Mouse (Mus musculus): ENCODE data around the gene Mrps2. TPM values are rescaled to one million over a fixed set of nuclear protein-coding genes. Genes with fewer than 3 reads are reported as not detected.

Gene Mrps2
- polyA plus RNA-seq, 1 experiment from 2014 or later, result 66.4 TPM

Other genes starting within 250 kb of the Mrps2 start
- gene Ppp1r26, start 21.3 kb upstream of the Mrps2 start, polyA plus RNA-seq (2014; fragmentation: Nextera tagmentation; extraction: Ambion mirVana), result 3.4 and 4.3 TPM in 2 replicates
- 3.2 and 3.4 TPM in 2 replicates for gene 1700007K13Rik, start 1.7 kb upstream of the Mrps2 start, polyA plus RNA-seq (2014; fragmentation: Nextera tagmentation; extraction: Ambion mirVana)
- 0.38 and 1.1 TPM in 2 replicates for gene Gbgt1, start 28.8 kb downstream of the Mrps2 start, polyA plus RNA-seq (2014; fragmentation: Nextera tagmentation; extraction: Ambion mirVana)
- gene Gm10134, start 38.0 kb downstream of the Mrps2 start, polyA plus RNA-seq (2014; fragmentation: Nextera tagmentation; extraction: Ambion mirVana), result 0.73 TPM in 1 of 2 replicates, not detected in the other
- gene Ralgds, start 45.1 kb downstream of the Mrps2 start, polyA plus RNA-seq (2014; fragmentation: Nextera tagmentation; extraction: Ambion mirVana), result 55.9 and 63.0 TPM in 2 replicates
- gene Cel, start 95.3 kb downstream of the Mrps2 start, polyA plus RNA-seq (2014; fragmentation: Nextera tagmentation; extraction: Ambion mirVana), result not detected in 2 replicates
- 38.1 and 38.2 TPM in 2 replicates for gene Gtf3c5, start 115.7 kb downstream of the Mrps2 start, polyA plus RNA-seq (2014; fragmentation: Nextera tagmentation; extraction: Ambion mirVana)
- 2.6 and 3.1 TPM in 2 replicates for gene Gfi1b, start 153.9 kb downstream of the Mrps2 start, polyA plus RNA-seq (2014; fragmentation: Nextera tagmentation; extraction: Ambion mirVana)
- 22.4 and 25.1 TPM in 2 replicates for gene Tsc1, start 173.2 kb downstream of the Mrps2 start, polyA plus RNA-seq (2014; fragmentation: Nextera tagmentation; extraction: Ambion mirVana)
- 3.3 and 5.3 TPM in 2 replicates for gene Spaca9, start 231.7 kb downstream of the Mrps2 start, polyA plus RNA-seq (2014; fragmentation: Nextera tagmentation; extraction: Ambion mirVana)
- 1.3 and 1.5 TPM in 2 replicates for gene Ak8, start 232.1 kb downstream of the Mrps2 start, polyA plus RNA-seq (2014; fragmentation: Nextera tagmentation; extraction: Ambion mirVana)